Mouse (Mus musculus): ENCODE data around the gene Gm26920. TPM values are rescaled to one million over a fixed set of nuclear protein-coding genes. Genes with fewer than 3 reads are reported as not detected.

Gm26920 gene
- polyA plus RNA-seq, 1 experiment from 2014 or later = 0.32 TPM

DNA sequence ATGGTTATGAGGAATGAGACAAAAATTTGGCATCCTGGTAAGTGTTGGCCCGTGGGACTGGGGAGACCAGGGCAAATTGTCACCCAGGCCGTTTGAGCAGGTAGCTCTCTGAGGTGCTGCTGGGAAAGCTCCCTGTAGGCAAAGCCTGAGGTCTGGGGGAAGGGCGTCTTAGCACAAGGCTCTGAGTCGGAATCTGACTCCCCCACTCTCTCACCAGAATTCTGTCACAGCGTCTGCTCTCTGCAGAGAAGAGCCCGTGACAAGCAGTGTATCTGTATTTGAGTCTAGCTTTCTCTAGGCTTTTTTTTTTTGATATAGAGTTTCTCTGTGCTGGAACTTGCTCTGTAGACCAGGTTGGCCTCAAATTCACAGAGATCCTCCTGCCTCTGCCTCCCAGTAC lies 73.0 kb downstream of the Gm26920 start:
- no peak overlapping the region for H3K27ac ChIP-seq (ENCODE audit: low read depth, low read length)
- peaks cover 44% of the 10 kb centered on the region for H3K36me3 ChIP-seq (ENCODE audit: control insufficient read depth, insufficient read depth, low read length)
- no peaks in the 10 kb centered on the region for H3K9me3 ChIP-seq (ENCODE audit: control insufficient read depth, low read length)
- H3K9ac ChIP-seq (ENCODE audit: low read depth, low read length) = no peak overlapping the region
- no peaks in the 10 kb centered on the region for H3K27me3 ChIP-seq (replicated peaks; ENCODE audit: control insufficient read depth, insufficient read depth, low read length)
- no peak overlapping the region for H3K4me3 ChIP-seq (ENCODE audit: low read depth, low read length)
- DNase-seq (ENCODE audit: low spot score) (no peak), ATAC-seq (replicated peaks; ENCODE audit: low FRiP score) (no peak)
- no peaks in the 10 kb centered on the region for H3K4me1 ChIP-seq (replicated peaks; ENCODE audit: control insufficient read depth, insufficient read depth, low read length)
- 87% methylated on average over 6 of the region's 6 CpGs for WGBS
- H3K4me2 ChIP-seq = no peak overlapping the region

GRCm38 (mm10) chr7:30012956-30013363 lies 77.2 kb downstream of the Gm26920 start:
- Histone ChIP-seq H3K9me3 (ENCODE audit: control insufficient read depth, low read length) (no peaks in the 10 kb centered on the region), H3K9ac (ENCODE audit: low read depth, low read length) (no peak overlapping the region), H3K27ac (ENCODE audit: low read depth, low read length) (no peak overlapping the region), H3K4me2 (no peak overlapping the region), H3K4me3 (ENCODE audit: low read depth, low read length) (no peak overlapping the region), H3K4me1 (replicated peaks; ENCODE audit: control insufficient read depth, insufficient read depth, low read length) (no peaks in the 10 kb centered on the region), H3K36me3 (ENCODE audit: control insufficient read depth, insufficient read depth, low read length) (peaks cover 42% of the 10 kb centered on the region), H3K27me3 (replicated peaks; ENCODE audit: control insufficient read depth, insufficient read depth, low read length) (no peaks in the 10 kb centered on the region)
- ATAC-seq (replicated peaks; ENCODE audit: low FRiP score) = no peak; the same call in 1 of the 2 replicates
- DNase-seq (ENCODE audit: low spot score) = no peak
- WGBS = 89% methylated on average over 4 of the region's 4 CpGs

GRCm38 (mm10) chr7:30010551-30011195 lies 79.5 kb downstream of the Gm26920 start:
- Histone ChIP-seq H3K4me1 (replicated peaks; ENCODE audit: control insufficient read depth, insufficient read depth, low read length) (no peaks in the 10 kb centered on the region), H3K9me3 (ENCODE audit: control insufficient read depth, low read length) (no peaks in the 10 kb centered on the region), H3K4me3 (ENCODE audit: low read depth, low read length) (no peak overlapping the region), H3K27ac (ENCODE audit: low read depth, low read length) (no peak overlapping the region), H3K9ac (ENCODE audit: low read depth, low read length) (no peak overlapping the region), H3K27me3 (replicated peaks; ENCODE audit: control insufficient read depth, insufficient read depth, low read length) (no peaks in the 10 kb centered on the region), H3K36me3 (ENCODE audit: control insufficient read depth, insufficient read depth, low read length) (peaks cover 30% of the 10 kb centered on the region), H3K4me2 (no peak overlapping the region)
- WGBS = 86% methylated on average over 10 of the region's 10 CpGs
- no peak for ATAC-seq (replicated peaks; ENCODE audit: low FRiP score)
- no peak for DNase-seq (ENCODE audit: low spot score)

DNA sequence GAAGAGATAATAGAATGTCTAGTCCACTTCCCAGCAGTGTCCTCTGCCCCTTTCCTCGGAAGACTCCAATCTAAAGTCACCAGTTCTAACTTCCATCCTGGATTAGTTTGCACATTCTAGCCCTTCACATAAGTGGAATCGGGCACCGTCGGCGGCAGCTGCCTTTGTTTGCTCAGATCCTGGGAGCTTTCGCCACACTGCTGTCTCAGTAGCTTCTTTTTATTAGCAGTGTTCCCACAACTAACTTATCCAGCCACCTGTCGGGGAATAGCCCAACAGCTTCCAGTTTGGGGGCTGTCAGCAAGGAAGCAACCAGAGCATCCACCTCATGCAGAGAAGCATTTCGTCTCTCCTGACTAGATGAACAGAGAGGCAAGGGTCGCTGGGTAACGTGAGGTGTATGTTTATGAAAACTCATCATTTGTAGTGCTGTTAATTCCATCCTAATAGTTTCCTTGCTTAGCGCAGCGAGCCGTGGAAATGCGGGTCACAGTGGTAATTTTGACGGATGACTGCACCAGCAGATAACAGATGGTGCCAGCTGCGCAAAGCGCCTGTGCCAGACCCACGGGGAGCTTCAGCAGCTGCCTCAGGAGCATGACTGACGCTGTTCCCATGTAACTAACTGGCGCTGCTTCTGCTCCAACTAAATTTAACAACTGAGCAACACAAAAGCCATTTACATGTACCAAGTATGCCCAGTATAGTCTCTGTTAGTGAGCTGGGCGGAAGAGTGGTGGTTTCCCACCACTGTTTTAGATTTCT lies 80.7 kb downstream of the Gm26920 start:
- no peak overlapping the region for H3K4me2 ChIP-seq
- ATAC-seq (replicated peaks; ENCODE audit: low FRiP score) (no peak), DNase-seq (ENCODE audit: low spot score) (no peak)
- H3K36me3 ChIP-seq (ENCODE audit: control insufficient read depth, insufficient read depth, low read length) = peaks cover 22% of the 10 kb centered on the region
- H3K9ac ChIP-seq (ENCODE audit: low read depth, low read length) = no peak overlapping the region
- H3K4me3 ChIP-seq (ENCODE audit: low read depth, low read length) = no peak overlapping the region
- H3K27me3 ChIP-seq (replicated peaks; ENCODE audit: control insufficient read depth, insufficient read depth, low read length) = no peaks in the 10 kb centered on the region
- WGBS = 80% methylated on average over 21 of the region's 21 CpGs
- H3K9me3 ChIP-seq (ENCODE audit: control insufficient read depth, low read length) = no peaks in the 10 kb centered on the region
- no peaks in the 10 kb centered on the region for H3K4me1 ChIP-seq (replicated peaks; ENCODE audit: control insufficient read depth, insufficient read depth, low read length)
- H3K27ac ChIP-seq (ENCODE audit: low read depth, low read length) = no peak overlapping the region

DNA sequence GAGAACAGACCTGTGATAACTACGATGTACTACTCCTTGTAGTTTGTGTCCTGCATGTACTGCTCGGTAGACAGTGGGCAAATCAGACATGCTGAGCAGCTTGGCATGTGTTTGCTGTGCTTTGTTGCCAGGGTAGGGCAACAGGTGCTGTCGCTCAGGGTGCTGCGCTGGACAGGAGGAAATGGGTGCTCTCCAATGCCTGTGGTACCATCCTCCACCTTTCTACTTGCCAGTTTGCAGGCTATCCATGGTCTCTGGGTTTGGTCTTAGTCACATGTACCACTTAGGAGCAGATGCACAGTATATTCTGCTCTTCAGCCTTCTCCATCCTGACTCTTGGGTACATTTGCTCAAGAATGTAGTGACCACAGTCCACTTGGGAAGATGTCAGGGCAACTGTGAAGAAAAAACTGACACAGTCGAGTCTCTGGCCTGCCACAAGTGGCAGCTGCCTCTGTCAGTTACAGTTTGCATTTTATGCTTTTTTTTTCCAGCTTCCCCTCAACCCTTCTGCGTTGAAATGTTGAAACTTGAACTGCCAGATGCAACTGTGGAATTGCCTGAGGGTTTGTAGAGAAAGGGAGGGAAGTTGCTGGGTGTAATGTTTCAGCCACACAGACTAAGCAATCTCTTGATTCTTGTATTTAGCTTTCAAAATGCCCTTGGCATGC lies 82.1 kb downstream of the Gm26920 start:
- no peak for ATAC-seq (replicated peaks; ENCODE audit: low FRiP score)
- H3K4me3 ChIP-seq (ENCODE audit: low read depth, low read length) = no peak overlapping the region
- H3K27ac ChIP-seq (ENCODE audit: low read depth, low read length) = no peak overlapping the region
- no peak for DNase-seq (ENCODE audit: low spot score)
- no peaks in the 10 kb centered on the region for H3K27me3 ChIP-seq (replicated peaks; ENCODE audit: control insufficient read depth, insufficient read depth, low read length)
- no peaks in the 10 kb centered on the region for H3K9me3 ChIP-seq (ENCODE audit: control insufficient read depth, low read length)
- H3K4me1 ChIP-seq (replicated peaks; ENCODE audit: control insufficient read depth, insufficient read depth, low read length) = no peaks in the 10 kb centered on the region
- H3K4me2 ChIP-seq = no peak overlapping the region
- H3K9ac ChIP-seq (ENCODE audit: low read depth, low read length) = no peak overlapping the region
- H3K36me3 ChIP-seq (ENCODE audit: control insufficient read depth, insufficient read depth, low read length) = peaks cover 19% of the 10 kb centered on the region; the same call in 1 of the 2 replicates
- 77% methylated on average over 6 of the region's 6 CpGs for WGBS

GRCm38 (mm10) chr7:30007601-30008000 lies 82.6 kb downstream of the Gm26920 start:
- DNase-seq (ENCODE audit: low spot score) = no peak
- no peaks in the 10 kb centered on the region for H3K4me1 ChIP-seq (replicated peaks; ENCODE audit: control insufficient read depth, insufficient read depth, low read length)
- WGBS = 93% methylated on average over 1 of the region's 1 CpGs
- no peak overlapping the region for H3K9ac ChIP-seq (ENCODE audit: low read depth, low read length)
- peaks cover 19% of the 10 kb centered on the region; the same call in 1 of the 2 replicates for H3K36me3 ChIP-seq (ENCODE audit: control insufficient read depth, insufficient read depth, low read length)
- no peak overlapping the region for H3K4me2 ChIP-seq
- no peak overlapping the region for H3K4me3 ChIP-seq (ENCODE audit: low read depth, low read length)
- no peak overlapping the region for H3K27ac ChIP-seq (ENCODE audit: low read depth, low read length)
- H3K9me3 ChIP-seq (ENCODE audit: control insufficient read depth, low read length) = no peaks in the 10 kb centered on the region
- H3K27me3 ChIP-seq (replicated peaks; ENCODE audit: control insufficient read depth, insufficient read depth, low read length) = no peaks in the 10 kb centered on the region
- no peak for ATAC-seq (replicated peaks; ENCODE audit: low FRiP score)

Small RNA genes lying within 50 kb of the gene (microRNA-seq; reads per million reads assigned to microRNA genes)
- gene Gm23368 (ENCODE audit: borderline number of aligned reads) = not detected

Other genes with a start within 250 kb of the Gm26920 start
- gene Zfp940, start 236.7 kb downstream of the Gm26920 start, polyA plus RNA-seq (2014; fragmentation: Nextera tagmentation; extraction: Ambion mirVana) = 3.9 TPM in 2 replicates
- gene Zfp420, start 230.4 kb downstream of the Gm26920 start, polyA plus RNA-seq (2014; fragmentation: Nextera tagmentation; extraction: Ambion mirVana) = 3.9 and 5.7 TPM in 2 replicates
- 4.9 and 5.8 TPM in 2 replicates for gene Zfp27, start 183.8 kb downstream of the Gm26920 start, polyA plus RNA-seq (2014; fragmentation: Nextera tagmentation; extraction: Ambion mirVana)
- 2.2 and 2.3 TPM in 2 replicates for gene Zfp383, start 182.2 kb downstream of the Gm26920 start, polyA plus RNA-seq (2014; fragmentation: Nextera tagmentation; extraction: Ambion mirVana)
- 6.7 and 7.0 TPM in 2 replicates for gene Zfp74, start 136.3 kb downstream of the Gm26920 start, polyA plus RNA-seq (2014; fragmentation: Nextera tagmentation; extraction: Ambion mirVana)
- gene Zfp568, start 106.5 kb downstream of the Gm26920 start, polyA plus RNA-seq (2014; fragmentation: Nextera tagmentation; extraction: Ambion mirVana) = 23.6 and 25.3 TPM in 2 replicates
- gene Zfp14, start 39.0 kb downstream of the Gm26920 start, polyA plus RNA-seq (2014; fragmentation: Nextera tagmentation; extraction: Ambion mirVana) = 1.4 and 1.8 TPM in 2 replicates
- gene Zfp82, start 17.5 kb downstream of the Gm26920 start, polyA plus RNA-seq (2014; fragmentation: Nextera tagmentation; extraction: Ambion mirVana) = 3.9 and 4.1 TPM in 2 replicates
- 7.6 and 7.7 TPM in 2 replicates for gene Zfp566, start 117 bp upstream of the Gm26920 start, polyA plus RNA-seq (2014; fragmentation: Nextera tagmentation; extraction: Ambion mirVana)
- gene Zfp260, start 4.4 kb upstream of the Gm26920 start, polyA plus RNA-seq (2014; fragmentation: Nextera tagmentation; extraction: Ambion mirVana) = 48.6 and 54.6 TPM in 2 replicates
- gene Zfp382, start 31.5 kb upstream of the Gm26920 start, polyA plus RNA-seq (2014; fragmentation: Nextera tagmentation; extraction: Ambion mirVana) = 2.8 and 2.9 TPM in 2 replicates
- gene Zfp146, start 79.3 kb upstream of the Gm26920 start, polyA plus RNA-seq (2014; fragmentation: Nextera tagmentation; extraction: Ambion mirVana) = 7.5 and 8.8 TPM in 2 replicates
- gene Cox7a1, start 93.7 kb upstream of the Gm26920 start, polyA plus RNA-seq (2014; fragmentation: Nextera tagmentation; extraction: Ambion mirVana) = 4.7 and 5.1 TPM in 2 replicates
- 45.1 and 54.9 TPM in 2 replicates for gene Capns1, start 108.4 kb upstream of the Gm26920 start, polyA plus RNA-seq (2014; fragmentation: Nextera tagmentation; extraction: Ambion mirVana)
- 109 and 129 TPM in 2 replicates for gene Polr2i, start 141.5 kb upstream of the Gm26920 start, polyA plus RNA-seq (2014; fragmentation: Nextera tagmentation; extraction: Ambion mirVana)
- 124 and 126 TPM in 2 replicates for gene Tbcb, start 141.9 kb upstream of the Gm26920 start, polyA plus RNA-seq (2014; fragmentation: Nextera tagmentation; extraction: Ambion mirVana)
- gene Ovol3, start 145.3 kb upstream of the Gm26920 start, polyA plus RNA-seq (2014; fragmentation: Nextera tagmentation; extraction: Ambion mirVana) = not detected in 2 replicates
- not detected in 2 replicates for gene Thap8, start 189.7 kb upstream of the Gm26920 start, polyA plus RNA-seq (2014; fragmentation: Nextera tagmentation; extraction: Ambion mirVana)
- 15.3 and 16.0 TPM in 2 replicates for gene Wdr62, start 190.0 kb upstream of the Gm26920 start, polyA plus RNA-seq (2014; fragmentation: Nextera tagmentation; extraction: Ambion mirVana)
- 16.3 and 17.6 TPM in 2 replicates for gene Clip3, start 201.3 kb upstream of the Gm26920 start, polyA plus RNA-seq (2014; fragmentation: Nextera tagmentation; extraction: Ambion mirVana)
- 38.7 and 43.4 TPM in 2 replicates for gene Alkbh6, start 218.3 kb upstream of the Gm26920 start, polyA plus RNA-seq (2014; fragmentation: Nextera tagmentation; extraction: Ambion mirVana)
- 25.6 and 28.9 TPM in 2 replicates for gene Syne4, start 224.4 kb upstream of the Gm26920 start, polyA plus RNA-seq (2014; fragmentation: Nextera tagmentation; extraction: Ambion mirVana)
- not detected in 2 replicates for gene E130208F15Rik, start 231.3 kb upstream of the Gm26920 start, polyA plus RNA-seq (2014; fragmentation: Nextera tagmentation; extraction: Ambion mirVana)
- 13.5 and 14.6 TPM in 2 replicates for gene Sdhaf1, start 233.5 kb upstream of the Gm26920 start, polyA plus RNA-seq (2014; fragmentation: Nextera tagmentation; extraction: Ambion mirVana)

Data from liver, embryonic 11.5 days (tissue).